Mouse (Mus musculus) embryonic facial prominence, embryonic 14.5 days (tissue): ENCODE measurements around the gene Afap1l2. TPM values are rescaled to one million over a fixed set of nuclear protein-coding genes. Genes with fewer than 3 reads are reported as not detected.

Source experiments
- ATAC-seq: fragments of 200-750 bp; cut with Nextera tagmentation; 2 replicates; pipeline ENCODE4 v1.8.0; 2017; ENCODE audit warnings: low read depth, moderate number of reproducible peaks, moderate TSS enrichment
- DNase-seq: peaks from one replicate; pipeline ENCODE4 v3.0.0-alpha.2; 2015; ENCODE audit warnings: low spot score
- H3K27ac ChIP-seq: fragments of 300-500 bp; sonication (generic); replicated peaks from 2 replicates; pipeline ENCODE4 v1.5.1; 2014; ENCODE audit warnings: low read depth, mild to moderate bottlenecking, low read length, moderate library complexity
- H3K27me3 ChIP-seq: fragments of 300-500 bp; sonication (generic); replicated peaks from 2 replicates; pipeline ENCODE4 v1.6.1; 2014; ENCODE audit warnings: low read length; ENCODE audit not compliant: control insufficient read depth, insufficient read depth
- H3K36me3 ChIP-seq: fragments of 300-500 bp; sonication (generic); 2 replicates; pipeline ENCODE4 v1.6.1; 2014; ENCODE audit warnings: low read length, mixed read lengths; ENCODE audit not compliant: control insufficient read depth, insufficient read depth
- H3K4me1 ChIP-seq: fragments of 300-500 bp; sonication (generic); 2 replicates; pipeline ENCODE4 v1.6.1; 2014; ENCODE audit warnings: antibody characterized with exemption, low read length; ENCODE audit not compliant: control insufficient read depth, insufficient read depth
- H3K4me2 ChIP-seq: fragments of 300-500 bp; sonication (generic); 2 replicates; pipeline ENCODE4 v1.6.1; 2014; ENCODE audit warnings: low read depth, mild to moderate bottlenecking, low read length, moderate library complexity, mixed read lengths
- H3K4me3 ChIP-seq: fragments of 300-500 bp; sonication (generic); 2 replicates; pipeline ENCODE4 v1.5.1; 2014; ENCODE audit warnings: low read depth, mild to moderate bottlenecking, low read length
- H3K9ac ChIP-seq: fragments of 300-500 bp; sonication (generic); 2 replicates; pipeline ENCODE4 v1.6.1; 2014; ENCODE audit warnings: low read depth, mild to moderate bottlenecking, low read length, moderate library complexity, mixed read lengths
- H3K9me3 ChIP-seq: fragments of 300-500 bp; sonication (generic); 2 replicates; pipeline ENCODE4 v1.6.1; 2016; ENCODE audit warnings: low read length; ENCODE audit not compliant: control insufficient read depth
- WGBS: fragments of 180-500 bp; shearing (Covaris S2); extraction: QIAGEN DNeasy Blood & Tissue Kit; methylation state at CpG from one replicate; pipeline ENCODE4 v1.1.7; 2014; 5-methylcytosine and 5-hydroxymethylcytosine counted together
- polyA plus RNA-seq: library from polyadenylated mRNA; unstranded; fragments of >200 nt; fragmentation: Nextera tagmentation; extraction: Ambion mirVana; gene quantifications from 2 replicates; pipeline ENCODE4 v1.2.1, GENCODE M21; 2014

The Afap1l2 gene
- polyA plus RNA-seq, 1 experiment from 2014 or later: 10.8 TPM

DNA sequence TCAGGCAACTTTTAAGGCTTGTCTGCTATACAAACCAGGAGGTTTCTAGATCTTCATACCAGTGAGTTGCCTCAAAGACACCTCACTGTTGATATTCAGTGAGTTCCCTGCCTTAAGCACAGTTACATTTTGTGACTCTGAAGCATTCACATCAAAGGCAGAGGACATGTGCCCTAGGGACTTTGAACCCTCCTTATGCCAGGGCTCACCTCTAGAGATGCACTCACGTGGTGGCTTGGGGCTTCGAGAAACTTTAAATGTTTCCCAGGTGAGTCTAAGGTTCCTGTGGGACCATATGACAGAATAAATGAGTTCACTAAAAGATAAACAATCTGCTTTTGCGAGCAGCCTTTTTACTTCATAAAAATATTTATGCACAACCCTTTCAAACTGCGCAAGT is 50.0 kb downstream of the Afap1l2 start:
- Histone ChIP-seq H3K36me3 (no peaks in the 10 kb centered on the region), H3K27ac (no peak overlapping the region), H3K4me3 (no peak overlapping the region), H3K4me2 (no peak overlapping the region), H3K27me3 (no peaks in the 10 kb centered on the region), H3K9me3 (no peaks in the 10 kb centered on the region), H3K4me1 (0 out of 2 replicates have a peak, but pooled peaks cover 4% of the 10 kb centered on the region), H3K9ac (no peak overlapping the region)
- WGBS: 65% methylated on average over 4 of the region's 4 CpGs
- ATAC-seq (no peak), DNase-seq (no peak)

DNA sequence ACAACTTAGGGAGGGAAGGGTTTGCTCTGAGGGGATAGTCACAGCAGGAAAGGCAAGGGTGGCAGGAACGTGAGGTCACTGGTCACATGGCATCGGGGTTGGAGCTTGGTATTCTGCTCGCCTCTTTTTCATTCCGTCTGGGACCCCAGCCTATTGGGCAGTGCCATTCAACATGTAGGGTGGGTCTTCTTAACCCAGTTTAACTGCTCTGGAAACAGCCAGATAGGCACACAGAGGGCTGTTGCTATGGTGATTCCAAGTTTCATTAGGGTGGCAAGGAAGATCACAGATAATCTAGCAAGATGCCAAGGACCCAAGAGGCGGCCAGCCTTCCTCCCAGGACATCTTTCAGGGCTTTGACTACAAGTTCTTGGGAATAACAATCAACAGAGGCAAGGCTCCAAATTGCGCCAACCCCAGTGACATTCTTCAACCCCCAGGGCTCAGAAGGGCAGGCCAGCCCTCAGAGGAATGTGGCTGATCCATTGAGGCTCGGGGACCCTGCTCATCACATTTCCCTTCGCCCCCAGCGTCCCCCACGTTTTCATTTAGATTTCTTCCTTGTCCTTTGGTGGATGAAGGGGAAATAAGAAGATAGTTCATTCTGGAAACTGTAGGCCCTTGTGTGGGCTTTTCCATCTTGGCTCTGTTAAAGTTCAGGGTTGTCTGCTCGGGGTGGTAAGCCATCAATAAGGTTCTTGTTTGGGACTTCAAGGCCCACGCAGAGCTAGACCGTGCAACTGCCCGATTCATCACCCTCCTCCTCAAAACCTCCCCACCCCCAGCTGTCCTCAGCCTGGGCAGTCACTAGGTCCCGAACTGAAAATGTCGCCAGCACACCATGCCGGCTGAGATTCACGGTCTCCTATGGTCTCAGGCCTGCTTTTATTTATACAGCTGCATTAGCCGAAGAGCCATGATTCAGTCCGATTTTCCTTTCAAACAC is 52.2 kb downstream of the Afap1l2 start:
- Histone ChIP-seq H3K27me3 (no peaks in the 10 kb centered on the region), H3K36me3 (no peaks in the 10 kb centered on the region), H3K4me1 (0 out of 2 replicates have a peak, but pooled peaks cover 4% of the 10 kb centered on the region), H3K4me2 (no peak overlapping the region), H3K27ac (no peak overlapping the region), H3K4me3 (no peak overlapping the region), H3K9me3 (no peaks in the 10 kb centered on the region), H3K9ac (no peak overlapping the region)
- WGBS: 64% methylated on average over 20 of the region's 20 CpGs
- DNase-seq (peak; percentile 13), ATAC-seq (peak; percentile 60)

DNA sequence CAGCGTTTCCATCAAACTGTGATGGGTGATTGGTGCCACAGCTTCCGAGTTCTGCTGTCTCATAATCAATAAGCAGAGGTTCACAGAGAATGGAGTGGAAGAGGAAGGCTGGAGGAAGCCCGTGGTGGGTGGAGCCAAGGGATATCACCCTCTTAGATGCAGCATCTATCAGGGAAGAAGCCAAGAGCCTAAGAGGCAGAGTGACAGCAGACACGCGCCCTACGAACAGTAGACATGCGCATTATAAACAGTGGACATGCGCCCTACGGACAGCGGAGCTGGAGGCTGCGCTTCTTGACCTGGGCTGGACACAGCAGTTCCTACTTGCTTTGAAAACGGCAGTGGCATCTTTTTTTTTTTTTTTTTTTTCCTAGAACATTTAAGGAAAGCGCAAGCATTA is 53.2 kb downstream of the Afap1l2 start:
- 91% methylated on average over 13 of the region's 13 CpGs for WGBS
- H3K27me3 ChIP-seq: no peaks in the 10 kb centered on the region
- H3K4me3 ChIP-seq: no peak overlapping the region
- H3K9me3 ChIP-seq: no peaks in the 10 kb centered on the region
- H3K4me2 ChIP-seq: no peak overlapping the region
- DNase-seq (no peak), ATAC-seq (no peak)
- H3K9ac ChIP-seq: no peak overlapping the region
- no peaks in the 10 kb centered on the region for H3K36me3 ChIP-seq
- 0 out of 2 replicates have a peak, but pooled peaks cover 4% of the 10 kb centered on the region for H3K4me1 ChIP-seq
- H3K27ac ChIP-seq: no peak overlapping the region

DNA sequence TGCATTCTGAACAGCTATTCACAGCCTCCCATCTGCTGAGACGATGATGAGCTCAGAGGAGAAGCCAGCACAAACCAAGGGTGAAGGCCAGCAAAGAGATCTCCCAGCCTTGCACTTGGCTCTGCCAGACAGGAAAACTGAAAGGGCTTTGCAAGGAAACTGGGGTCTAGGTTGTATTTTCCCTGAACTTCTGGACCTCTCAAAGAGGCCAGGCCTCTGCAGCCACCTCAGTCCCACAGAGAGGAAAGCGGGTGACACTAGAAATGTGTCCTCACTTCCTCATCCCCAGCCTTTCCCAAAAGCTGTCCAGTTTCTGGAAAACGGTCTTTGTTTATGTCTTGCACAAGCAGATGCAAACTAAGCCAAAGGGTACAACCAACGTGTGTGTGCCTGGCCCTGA is 54.2 kb downstream of the Afap1l2 start:
- no peak overlapping the region for H3K4me2 ChIP-seq
- H3K9me3 ChIP-seq: no peaks in the 10 kb centered on the region
- no peaks in the 10 kb centered on the region for H3K36me3 ChIP-seq
- no peak overlapping the region for H3K9ac ChIP-seq
- H3K27ac ChIP-seq: no peak overlapping the region
- H3K27me3 ChIP-seq: no peaks in the 10 kb centered on the region
- ATAC-seq: no peak
- H3K4me1 ChIP-seq: no peaks in the 10 kb centered on the region
- no peak for DNase-seq
- WGBS: 74% methylated on average over 4 of the region's 4 CpGs
- H3K4me3 ChIP-seq: no peak overlapping the region

DNA sequence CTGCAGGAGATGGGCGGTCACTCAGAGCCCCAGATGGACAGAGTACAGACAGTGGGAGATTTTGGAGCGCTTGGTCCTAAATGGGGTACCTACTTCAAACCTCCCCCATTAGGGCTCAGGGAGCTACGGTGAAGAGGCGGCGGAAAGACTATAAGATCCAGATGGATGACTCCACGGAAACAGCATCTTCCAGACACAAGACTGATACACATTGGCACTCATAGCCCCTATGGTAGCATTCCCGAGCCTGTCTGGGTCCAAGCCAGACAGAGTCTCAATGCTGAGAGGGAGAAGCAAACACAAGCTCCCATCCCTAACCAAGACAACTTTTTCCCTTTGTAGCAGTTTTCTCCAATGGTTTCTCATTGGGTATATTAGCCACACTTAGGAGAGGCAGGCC is 57.2 kb downstream of the Afap1l2 start:
- Histone ChIP-seq H3K9ac (no peak overlapping the region), H3K4me1 (no peaks in the 10 kb centered on the region), H3K4me2 (no peak overlapping the region), H3K27ac (no peak overlapping the region), H3K36me3 (no peaks in the 10 kb centered on the region), H3K4me3 (no peak overlapping the region), H3K27me3 (no peaks in the 10 kb centered on the region), H3K9me3 (no peaks in the 10 kb centered on the region)
- no peak for DNase-seq
- 62% methylated on average over 7 of the region's 7 CpGs for WGBS
- no peak for ATAC-seq

DNA sequence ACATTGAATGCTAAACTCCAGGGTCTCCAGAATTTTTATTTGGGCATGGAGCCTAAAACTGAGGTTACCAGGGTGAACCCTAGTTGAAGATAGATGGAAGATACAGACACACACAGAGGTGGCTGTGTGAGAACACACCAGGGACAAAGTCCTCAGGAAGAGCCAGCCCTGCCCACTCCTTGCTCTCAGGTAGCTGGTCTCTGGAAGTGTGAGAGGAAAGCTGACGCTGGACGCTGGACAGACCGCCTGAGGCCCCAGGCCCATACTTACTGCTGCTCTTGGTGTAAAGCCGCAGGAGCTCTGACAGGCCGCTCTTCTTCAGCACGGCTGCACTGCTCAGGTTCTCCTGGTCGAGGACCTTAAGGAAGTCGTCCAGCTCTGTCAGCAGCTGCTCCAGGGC is 58.2 kb downstream of the Afap1l2 start:
- Histone ChIP-seq H3K9ac (no peak overlapping the region), H3K27ac (no peak overlapping the region), H3K4me2 (no peak overlapping the region), H3K27me3 (no peaks in the 10 kb centered on the region), H3K9me3 (peaks cover 1% of the 10 kb centered on the region; the same call in 1 of the 2 replicates), H3K4me1 (no peaks in the 10 kb centered on the region), H3K4me3 (no peak overlapping the region), H3K36me3 (no peaks in the 10 kb centered on the region)
- DNase-seq: no peak
- WGBS: 77% methylated on average over 8 of the region's 8 CpGs
- no peak for ATAC-seq

DNA sequence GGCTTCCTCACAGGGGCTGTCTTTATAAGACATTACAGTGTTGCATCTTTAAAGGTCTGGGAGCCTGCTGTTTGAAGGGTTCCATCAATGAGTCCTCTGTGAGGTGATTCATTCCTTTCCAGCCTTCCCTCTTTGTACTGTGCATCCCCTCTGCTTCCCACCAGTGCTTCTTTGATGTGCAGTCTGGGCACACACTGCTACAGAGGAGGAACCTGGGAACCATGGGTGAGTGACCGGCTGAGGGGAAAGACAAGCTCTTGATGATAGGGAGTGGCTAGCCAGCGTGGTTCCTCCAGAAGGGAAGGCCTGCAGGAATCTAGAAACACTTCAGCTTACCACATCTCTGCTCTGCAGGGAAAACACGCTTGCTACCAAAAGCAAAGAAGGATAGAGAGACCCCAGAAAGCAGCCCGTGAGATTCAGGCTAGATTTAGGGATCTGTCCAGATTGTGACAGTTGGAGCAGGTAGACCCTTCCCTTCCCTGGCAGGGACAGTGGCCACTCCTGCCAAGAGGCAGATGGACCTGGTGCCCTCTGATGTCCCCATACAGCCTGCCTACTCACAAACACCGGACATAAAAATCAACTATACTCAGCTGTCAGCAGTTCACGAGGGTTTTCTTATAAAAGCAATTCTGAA is 59.9 kb downstream of the Afap1l2 start:
- Histone ChIP-seq H3K9me3 (peaks cover 4% of the 10 kb centered on the region; the same call in 1 of the 2 replicates), H3K4me2 (no peak overlapping the region), H3K4me3 (no peak overlapping the region), H3K27ac (no peak overlapping the region), H3K27me3 (no peaks in the 10 kb centered on the region), H3K36me3 (no peaks in the 10 kb centered on the region), H3K4me1 (no peaks in the 10 kb centered on the region), H3K9ac (no peak overlapping the region)
- 59% methylated on average over 6 of the region's 6 CpGs for WGBS
- DNase-seq (no peak), ATAC-seq (no peak)

DNA sequence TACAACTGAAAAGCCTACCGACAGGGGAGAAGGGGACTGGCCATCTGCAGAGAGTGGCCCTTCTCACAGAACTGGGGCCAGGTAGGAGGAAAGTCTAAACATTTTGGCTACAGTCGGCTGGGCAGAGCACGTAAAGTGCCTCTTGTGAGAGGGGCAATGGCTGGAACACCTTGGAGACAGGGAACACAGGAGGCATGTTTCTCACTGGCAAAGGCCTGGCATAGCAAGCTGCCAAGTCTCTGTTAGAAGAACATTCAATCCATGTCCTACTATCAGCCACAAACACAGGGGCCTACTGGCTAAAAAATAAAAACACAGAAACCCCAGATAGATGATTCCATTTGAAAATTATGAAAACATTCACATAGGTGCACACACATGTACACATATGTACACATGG is 61.3 kb downstream of the Afap1l2 start:
- 85% methylated on average over 3 of the region's 3 CpGs for whole genome bisulfite sequencing
- DNase-seq: no peak
- Histone ChIP-seq H3K4me2 (no peak overlapping the region), H3K4me3 (no peak overlapping the region), H3K9me3 (peaks cover 4% of the 10 kb centered on the region; the same call in 1 of the 2 replicates), H3K36me3 (no peaks in the 10 kb centered on the region), H3K27ac (no peak overlapping the region), H3K27me3 (no peaks in the 10 kb centered on the region), H3K4me1 (no peaks in the 10 kb centered on the region), H3K9ac (no peak overlapping the region)
- ATAC-seq: no peak
